Mouse (Mus musculus): ENCODE data around the gene Chrna9.
"Not testable (repeated sequence)": the region's sequence is repeated elsewhere in the genome, so short reads cannot be mapped to it uniquely, and the experiment has no call there.

Gene Chrna9

DNA sequence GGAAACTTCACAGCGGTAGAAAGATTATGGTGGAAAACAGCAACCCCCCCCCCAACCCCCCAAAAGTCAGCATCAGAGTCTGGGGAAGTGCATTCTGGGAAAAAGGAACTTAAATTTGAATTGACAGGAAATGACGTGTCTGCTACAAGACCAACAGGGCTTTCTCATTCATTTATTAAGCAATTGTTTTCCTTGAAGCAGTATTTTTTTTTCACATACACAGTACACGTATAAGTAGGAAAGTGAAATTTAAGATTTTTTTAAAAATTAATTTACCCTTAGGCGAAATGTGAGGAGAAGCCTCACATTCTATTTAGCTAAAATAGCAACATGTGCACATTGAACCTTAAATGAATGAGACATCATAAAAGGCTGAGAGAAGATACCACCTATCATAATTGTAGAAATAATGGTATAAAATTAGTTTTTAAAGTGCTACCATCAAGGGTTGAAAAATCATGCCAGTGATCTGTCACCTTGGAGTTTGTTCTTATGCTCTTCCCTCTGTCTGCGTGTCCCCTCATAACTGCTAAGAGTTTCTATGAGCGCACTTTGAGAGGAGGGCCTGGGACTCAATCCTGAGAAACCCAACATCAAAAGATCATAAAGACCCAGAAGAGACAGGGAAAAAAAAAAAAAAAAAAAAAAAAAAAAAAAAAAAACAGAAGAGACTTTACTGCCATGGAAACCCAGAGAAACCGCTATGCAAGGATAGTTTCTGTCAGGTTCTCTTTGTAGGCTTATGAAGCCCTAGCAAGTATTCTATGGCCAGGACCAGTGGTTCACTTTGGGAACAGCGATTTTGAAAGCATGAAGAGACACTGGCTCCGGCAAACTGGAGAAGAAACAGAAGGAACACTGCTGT is 21.7 kb downstream of the Chrna9 start:
- DNase-seq (ENCODE audit: low spot score in 2 of 2) = no peak

DNA sequence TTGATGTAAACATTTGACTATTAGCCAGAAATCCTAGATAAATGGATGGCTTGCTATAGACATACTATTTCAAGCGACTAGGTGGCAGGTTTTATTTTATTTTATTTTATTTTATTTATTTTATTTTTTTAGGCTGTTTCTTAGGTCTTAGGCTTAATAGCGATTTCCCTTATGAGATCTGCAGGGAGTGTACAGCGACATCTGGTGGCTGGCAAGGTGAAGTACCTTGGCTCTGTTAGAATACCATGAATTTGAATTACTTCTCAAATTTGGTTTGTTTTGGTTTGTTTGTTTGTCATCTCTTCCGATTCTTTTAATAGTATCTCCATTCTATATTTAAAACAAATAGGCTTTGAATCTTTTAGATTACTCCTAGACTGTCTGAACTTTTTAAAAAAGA is 23.9 kb downstream of the Chrna9 start:
- DNase-seq (ENCODE audit: low spot score in 2 of 2) = peak in 1 of 2 experiments; percentile 74

DNA sequence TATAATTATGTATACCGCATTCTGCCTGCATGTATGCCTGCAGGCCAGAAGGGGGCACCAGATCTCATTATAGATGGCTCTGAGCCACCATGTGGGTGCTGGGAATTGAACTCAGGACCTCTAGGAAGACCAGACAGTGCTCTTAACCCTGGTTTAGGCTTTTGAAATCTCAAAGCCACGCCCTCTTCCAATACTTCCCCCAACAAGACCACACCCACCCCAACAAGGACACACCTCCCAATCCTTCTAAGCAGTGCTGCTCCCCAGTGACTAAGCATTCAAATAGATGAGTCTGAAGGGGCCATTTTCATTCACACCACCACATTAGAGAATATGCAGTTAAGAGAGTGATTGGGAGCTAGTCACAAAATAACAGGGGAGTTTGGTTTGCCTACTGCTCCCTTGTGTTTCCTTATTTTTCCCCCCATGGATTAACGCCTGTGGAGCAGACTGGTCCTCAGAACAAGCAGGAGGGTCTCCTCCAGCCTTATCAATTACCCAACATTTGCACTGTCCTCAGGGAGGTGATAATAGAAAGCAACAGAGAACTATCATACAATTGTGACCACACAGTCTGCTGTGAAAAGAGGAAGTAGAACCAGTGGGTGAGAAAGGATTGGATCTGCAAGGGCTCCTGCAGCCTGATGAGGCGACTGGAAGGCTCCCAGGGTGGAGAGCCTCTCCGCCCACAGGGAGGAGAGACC is 25.3 kb downstream of the Chrna9 start:
- DNase-seq (ENCODE audit: low spot score in 2 of 2) = peak in 1 of 2 experiments; percentile 22

- no peak for DNase-seq (ENCODE audit: low spot score in 2 of 2)
Observed at GRCm38 (mm10) chr5:65960597-65960950, 25.9 kb downstream of the Chrna9 start.

DNA sequence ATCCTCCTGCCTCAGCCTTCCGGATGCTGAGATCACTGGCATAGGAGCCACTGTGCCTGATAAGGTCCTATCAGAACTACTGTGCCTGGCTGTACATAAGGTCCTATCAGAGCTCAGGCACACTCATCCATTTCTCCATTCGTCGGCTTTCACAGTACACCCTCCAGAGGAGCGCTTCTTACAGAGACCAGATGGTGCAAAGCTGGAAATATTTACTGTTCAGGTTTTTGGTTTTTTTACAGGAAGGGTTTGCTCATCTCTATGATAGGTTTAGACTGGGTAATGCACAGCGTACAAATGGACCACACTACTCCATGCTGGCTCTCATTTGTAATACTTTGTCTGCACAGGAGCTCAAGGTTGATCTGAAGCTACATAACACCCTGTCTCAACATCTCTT is 28.6 kb downstream of the Chrna9 start:
- no peak for DNase-seq (ENCODE audit: low spot score in 2 of 2)

- no peak for DNase-seq (ENCODE audit: low spot score in 2 of 2)
Observed at GRCm38 (mm10) chr5:65965771-65966279, 31.1 kb downstream of the Chrna9 start.

DNA sequence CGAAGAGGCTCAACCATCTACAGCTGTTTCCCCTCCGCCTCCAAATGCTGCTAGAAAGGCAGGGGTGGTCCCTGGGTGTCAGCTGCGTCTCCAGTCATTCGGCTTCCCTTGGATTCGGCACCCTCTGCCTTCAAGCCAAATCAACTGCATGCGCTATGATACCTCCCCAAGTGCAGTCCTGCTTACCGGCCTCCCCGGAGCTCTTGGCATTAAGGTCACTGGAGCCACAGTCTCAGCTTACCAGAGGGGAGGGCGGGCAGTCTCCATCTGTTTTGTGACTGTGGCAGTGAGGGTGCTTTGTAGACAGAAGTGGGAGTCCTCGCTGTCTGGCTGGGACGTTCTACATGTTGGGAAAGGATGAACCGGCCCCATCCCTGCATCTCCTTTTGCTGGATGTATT is 32.4 kb downstream of the Chrna9 start:
- no peak for DNase-seq (ENCODE audit: low spot score in 2 of 2)

DNA sequence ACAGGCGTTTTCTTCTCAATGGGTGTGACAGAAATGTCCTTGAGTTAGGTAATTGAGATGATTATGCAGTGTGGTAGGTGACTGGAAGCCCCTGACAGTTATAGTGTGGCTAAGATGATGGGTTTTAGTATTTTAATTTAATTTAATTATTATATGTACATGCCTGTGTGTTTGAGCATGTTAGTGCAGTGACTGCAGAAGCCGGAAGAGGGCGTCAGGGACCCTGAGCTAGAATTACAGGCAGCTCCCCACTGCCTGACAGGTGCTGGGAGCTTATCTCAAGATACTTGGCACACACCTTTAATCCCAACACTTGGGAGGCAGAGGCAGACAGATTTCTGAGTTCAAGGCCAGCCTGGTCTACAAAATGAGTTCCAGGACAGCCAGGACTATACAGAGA is 33.3 kb downstream of the Chrna9 start:
- DNase-seq (ENCODE audit: low spot score in 2 of 2) = no peak

GRCm38 (mm10) chr5:65973189-65973588 is 38.5 kb downstream of the Chrna9 start:
- DNase-seq (ENCODE audit: low spot score in 2 of 2) = no peak

GRCm38 (mm10) chr5:65975731-65976130 is 41.0 kb downstream of the Chrna9 start:
- no peak for DNase-seq (ENCODE audit: low spot score in 2 of 2)

DNA sequence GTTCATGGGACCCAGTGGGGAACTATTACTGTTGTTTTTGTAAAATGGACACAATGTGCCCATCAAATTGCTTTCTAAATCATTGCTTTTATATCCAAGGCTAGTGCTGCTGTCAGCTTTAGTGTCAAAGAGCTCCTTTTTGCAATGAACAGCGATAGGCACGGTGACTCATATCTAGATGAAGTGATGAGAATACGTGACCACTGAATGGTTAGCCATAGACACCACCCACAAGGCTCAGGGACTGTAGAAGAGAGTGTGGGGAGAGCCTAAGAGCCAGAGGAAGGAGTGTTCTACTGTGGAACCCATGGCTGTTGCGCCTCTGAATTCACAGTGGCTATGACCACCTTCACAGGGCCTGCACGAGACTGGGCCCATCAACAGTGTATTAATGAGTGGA is 51.7 kb downstream of the Chrna9 start:
- DNase-seq (ENCODE audit: low spot score in 2 of 2) = no peak

DNA sequence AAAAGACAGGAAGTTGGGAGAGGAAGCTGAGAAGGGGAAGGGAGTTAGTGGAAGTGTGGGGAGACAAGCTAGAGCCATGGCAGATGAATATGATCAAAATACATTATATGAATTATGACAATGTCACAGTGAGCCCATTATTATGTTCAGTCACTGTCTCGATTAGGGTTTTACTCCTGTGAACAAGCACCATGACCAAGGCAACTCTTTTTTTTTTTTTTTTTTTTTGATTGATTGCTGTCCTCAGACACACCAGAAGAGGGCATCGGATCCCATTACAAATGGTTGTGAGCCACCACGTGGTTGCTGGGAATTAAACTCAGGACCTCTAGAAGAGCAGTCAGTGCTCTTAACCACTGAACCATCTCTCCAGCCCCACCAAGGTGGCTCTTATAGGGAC is 52.3 kb downstream of the Chrna9 start:
- DNase-seq (ENCODE audit: low spot score in 2 of 2) = not testable (repeated sequence)

DNA sequence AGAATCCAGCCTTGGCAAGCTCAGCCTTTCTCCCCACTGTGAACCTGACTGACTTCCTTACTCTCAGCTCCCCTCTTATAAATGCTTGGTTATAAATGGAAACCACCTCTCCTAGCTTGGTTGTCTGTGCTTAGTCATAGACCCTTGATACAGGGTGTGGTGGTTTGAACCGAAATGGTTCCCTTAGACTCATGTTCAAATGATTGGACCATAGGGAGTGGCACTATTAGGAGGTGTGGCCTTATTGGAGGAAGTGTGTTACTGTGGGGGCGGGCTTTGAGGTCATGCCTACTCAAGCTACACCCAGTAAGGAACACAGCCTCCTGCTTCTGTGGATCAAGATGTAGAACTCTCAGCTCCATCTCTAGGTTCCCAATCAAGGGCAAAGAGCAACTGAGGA is 56.5 kb downstream of the Chrna9 start:
- DNase-seq (ENCODE audit: low spot score in 2 of 2) = no peak

GRCm38 (mm10) chr5:65994643-65995042 is 59.9 kb downstream of the Chrna9 start:
- DNase-seq (ENCODE audit: low spot score in 2 of 2) = no peak

- DNase-seq (ENCODE audit: low spot score in 2 of 2) = no peak
Observed at GRCm38 (mm10) chr5:65997813-65998212, 63.1 kb downstream of the Chrna9 start.

DNA sequence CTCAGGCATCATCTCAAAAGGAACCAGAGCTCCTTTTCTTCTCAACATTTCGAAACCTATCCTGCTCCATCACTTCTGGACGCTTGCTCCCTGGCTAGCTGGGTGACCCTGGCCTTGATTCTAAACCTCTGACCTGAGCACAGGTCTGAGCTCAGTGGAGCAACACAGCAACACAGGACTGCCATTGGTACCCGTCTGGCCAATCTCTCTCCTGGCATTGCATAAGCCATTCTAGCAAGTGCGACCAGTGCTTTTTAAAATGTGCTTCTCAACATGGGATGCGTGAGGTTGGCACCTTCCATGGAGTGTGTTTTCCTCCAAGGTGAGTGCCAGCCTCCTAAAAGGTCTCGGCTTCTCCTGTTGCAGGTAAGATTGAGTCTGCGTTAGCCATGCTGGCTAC is 64.4 kb downstream of the Chrna9 start:
- no peak for DNase-seq (ENCODE audit: low spot score in 2 of 2)

DNA sequence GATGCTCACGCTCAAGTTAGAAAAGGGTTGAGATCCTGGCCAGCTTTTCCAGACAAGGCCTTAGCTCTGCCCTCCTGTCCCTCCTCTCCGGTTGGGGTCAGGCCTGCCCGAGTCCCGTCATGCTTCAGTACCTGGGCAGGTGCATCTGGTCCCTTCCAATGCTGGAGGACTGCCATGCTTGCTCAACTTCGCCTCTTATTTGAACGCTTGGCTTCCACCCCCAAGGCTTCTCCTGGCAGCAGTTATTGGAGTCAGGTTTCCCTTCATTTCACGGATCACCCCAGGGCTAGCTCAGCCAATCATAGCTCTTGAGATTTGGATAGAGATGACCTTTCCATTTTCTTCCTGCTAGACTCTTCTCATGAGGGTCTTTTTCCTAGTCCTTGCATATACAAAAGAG is 65.4 kb downstream of the Chrna9 start:
- no peak for DNase-seq (ENCODE audit: low spot score in 2 of 2)

DNA sequence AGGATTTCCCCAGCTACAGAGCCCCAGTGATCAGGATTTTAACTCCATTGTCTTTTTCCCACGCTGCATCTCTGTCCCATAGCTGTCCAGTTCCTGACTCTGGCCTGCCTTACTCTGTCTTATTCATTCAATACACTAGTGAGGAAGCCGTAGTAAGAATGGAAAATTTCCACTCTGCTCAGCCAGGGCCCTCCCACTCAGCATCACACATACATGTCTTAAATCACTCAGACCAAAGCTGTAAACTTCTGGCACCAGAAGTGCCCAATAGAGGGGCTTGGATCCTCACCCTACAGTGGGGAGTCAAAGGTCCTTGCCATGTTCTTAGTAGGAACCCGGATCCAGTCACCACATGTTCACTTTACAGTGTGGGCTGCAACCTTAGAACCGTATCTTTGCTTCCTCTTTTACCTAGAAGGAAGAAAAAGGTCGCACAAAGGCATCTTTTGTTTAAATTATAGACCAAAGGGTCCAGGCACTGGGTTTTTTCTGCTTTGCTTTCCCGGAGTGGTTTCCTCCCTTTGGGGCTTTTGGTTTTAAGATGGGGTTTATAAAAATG is 65.9 kb downstream of the Chrna9 start:
- DNase-seq (ENCODE audit: low spot score in 2 of 2) = no peak

GRCm38 (mm10) chr5:66001232-66001631 is 66.5 kb downstream of the Chrna9 start:
- no peak for DNase-seq (ENCODE audit: low spot score in 2 of 2)

DNA sequence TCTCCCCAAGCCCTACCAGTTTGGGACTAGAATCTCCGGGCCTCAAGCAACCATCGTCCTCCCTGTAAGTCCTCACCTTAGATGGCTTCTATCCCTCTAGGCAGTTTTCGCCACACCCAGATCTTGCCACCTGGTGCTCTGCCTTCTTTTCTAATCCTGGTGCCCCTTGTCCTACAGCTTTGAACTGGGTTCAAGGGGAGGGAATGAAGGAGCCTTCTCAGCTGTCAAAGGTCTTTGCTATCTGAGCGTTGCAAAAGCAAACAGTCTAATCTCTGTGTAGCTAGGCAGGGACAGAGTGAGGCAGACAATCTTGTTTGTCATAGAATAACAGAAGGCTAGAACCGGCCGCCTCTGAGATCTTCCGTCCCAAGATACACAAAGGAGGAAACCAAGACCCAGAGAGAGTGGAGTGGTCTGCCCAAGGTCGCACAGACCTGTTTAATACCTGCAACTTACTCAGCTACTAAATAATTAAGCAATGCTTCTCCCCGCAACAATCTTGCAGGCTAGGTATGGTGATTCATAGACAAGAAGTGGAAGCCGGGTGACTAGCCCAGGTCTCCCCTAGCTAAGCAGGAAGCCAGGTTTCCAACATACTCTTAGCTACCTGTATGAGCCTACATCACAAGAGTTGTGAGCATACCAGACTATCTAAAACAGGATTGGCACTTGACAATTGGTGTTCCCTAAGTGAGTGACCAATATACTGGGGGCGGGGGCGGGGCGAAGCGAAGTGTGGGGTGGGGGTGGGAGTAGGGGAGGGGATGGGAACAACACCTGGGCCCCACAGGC is 69.6 kb downstream of the Chrna9 start, which contains the start of gene 9130230L23Rik:
Gene 9130230L23Rik, minus strand, starts transcription at position 152 of the 792 bp plus-strand sequence.
- no peak for DNase-seq (ENCODE audit: low spot score in 2 of 2)

- no peak for DNase-seq (ENCODE audit: low spot score in 2 of 2)
Observed at GRCm38 (mm10) chr5:66005041-66005678, 70.4 kb downstream of the Chrna9 start.
